Mouse (Mus musculus): ENCODE data around the gene Sec14l5.

Sec14l5 gene

DNA sequence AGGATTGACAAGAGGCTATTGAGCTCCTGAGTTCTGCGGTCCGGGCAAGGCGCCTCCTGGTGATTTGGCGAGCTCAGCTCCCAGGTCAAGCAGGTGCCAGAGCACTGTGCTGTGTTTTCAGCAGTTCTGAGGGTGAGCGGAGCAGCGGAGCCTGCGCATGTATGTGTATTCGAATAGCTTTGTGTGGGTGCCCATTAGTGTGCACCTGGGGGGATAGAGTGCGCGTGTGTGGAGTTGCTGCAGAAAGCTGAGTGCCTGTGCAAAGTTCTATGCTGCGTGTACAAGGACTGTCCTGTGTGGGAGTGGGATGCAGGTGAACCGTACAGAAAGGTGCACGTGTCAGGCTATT is at the start of gene Sec14l5:
Gene Sec14l5 (plus strand): TSS at position 73 of the 349 bp plus-strand sequence.
- DNase-seq (ENCODE audit: low spot score in 2 of 2): no peak

DNA sequence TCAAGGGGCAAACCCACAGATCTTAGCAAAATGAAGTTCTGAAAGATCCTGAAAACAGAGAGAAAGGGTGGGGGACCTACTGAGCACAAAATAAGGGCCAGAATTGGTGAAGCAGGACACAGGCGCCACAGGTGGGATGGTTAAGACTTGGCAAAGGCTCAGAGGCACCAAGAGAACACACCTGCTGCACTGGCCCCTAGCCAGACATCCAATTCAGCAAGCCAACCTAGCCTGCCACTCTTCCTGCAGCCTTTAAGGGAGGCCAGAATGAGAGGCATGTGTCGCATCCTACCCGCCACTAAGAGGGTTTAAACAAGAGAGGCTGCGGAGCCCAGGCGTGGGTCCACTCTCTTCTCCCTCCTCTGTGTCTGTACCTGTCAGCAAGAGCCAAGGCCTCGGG is 45.9 kb upstream of the Sec14l5 start:
- no peak for DNase-seq (ENCODE audit: low spot score in 2 of 2)

DNA sequence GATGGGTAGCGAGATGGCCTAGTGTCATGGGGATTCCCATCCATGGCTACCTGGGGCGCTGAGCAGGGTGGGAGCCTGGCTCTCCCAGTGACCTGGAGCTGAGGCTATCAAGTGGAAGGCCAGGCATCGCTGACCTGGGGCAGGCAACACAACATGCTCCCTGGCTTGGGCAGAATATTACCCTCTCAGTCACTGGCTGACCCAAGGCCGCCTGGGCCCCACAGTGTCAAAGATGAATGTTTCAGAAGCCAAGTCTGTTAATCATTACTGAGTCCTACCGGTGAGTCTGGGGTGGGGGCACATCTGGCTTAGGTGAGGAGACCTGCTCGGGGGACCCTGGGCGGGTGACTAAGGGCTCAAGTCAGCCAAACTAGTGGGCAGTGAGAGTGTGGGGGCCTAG is 37.0 kb upstream of the Sec14l5 start:
- no peak for DNase-seq (ENCODE audit: low spot score in 2 of 2)

DNA sequence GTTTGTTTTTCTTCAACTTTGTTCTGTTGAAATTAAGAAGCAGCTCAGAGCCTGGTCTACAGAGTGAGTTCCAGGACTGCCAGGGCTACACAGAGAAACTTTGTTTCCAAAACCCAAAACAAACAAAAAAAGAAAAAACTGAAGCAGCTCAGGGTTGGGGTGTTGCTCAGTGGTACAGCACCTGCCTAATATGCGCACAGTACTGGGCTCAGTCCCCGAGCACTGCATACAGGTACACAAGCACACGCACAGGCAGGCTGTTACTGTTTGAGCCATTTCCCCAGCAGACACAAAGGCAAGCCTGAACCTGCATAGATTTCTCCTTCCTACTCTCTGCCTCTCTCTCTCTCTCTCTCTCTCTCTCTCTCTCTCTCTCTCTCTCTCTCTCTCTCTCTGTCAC is 35.9 kb upstream of the Sec14l5 start:
- no peak for DNase-seq (ENCODE audit: low spot score in 2 of 2)

DNA sequence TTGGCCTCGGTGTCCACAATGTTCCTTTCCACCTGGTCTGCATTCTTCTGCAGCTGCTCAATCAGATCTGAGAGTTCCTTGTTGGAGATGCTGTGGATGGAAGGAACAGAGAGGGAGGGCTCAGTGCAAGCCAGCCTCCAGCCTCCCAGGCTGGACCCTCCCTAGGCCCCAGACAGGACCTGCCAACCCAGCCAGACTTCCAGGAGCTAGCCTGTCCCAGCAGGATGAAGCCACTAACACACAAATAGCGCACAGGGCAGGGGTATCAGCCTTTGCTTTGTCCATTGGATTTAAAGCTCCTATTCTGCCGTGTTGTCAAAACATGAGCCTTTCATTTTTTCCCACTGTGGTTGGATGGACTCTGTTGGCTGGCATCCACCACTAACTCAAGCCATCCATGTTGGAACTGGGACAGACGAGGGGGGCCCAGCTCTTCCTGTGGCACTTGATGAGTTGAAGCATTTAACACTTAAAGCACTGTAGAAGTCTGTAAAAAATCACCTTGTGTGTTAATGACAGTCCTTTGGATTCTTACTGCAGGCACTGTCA is 33.8 kb upstream of the Sec14l5 start:
- no peak for DNase-seq (ENCODE audit: low spot score in 2 of 2)

DNA sequence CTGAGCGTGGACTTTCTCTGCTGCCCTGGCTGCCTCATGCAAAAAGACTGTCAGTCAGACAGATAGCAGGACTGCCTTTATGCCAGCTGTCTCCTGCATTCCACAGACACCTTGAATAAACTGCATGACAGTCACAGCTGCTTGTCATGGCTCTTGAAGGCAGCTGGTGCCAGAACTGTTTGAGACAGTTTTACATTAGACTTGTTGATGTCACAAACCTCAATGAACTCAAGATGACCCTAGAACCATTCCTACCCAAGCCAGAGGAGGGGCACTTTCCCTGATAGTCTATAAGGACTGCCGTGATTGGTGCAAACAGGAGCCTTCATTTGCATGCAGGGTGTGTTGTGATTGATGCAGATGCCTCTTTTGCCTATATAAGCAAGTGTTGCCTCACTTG is 33.3 kb upstream of the Sec14l5 start:
- DNase-seq (ENCODE audit: low spot score in 2 of 2): no peak

DNA sequence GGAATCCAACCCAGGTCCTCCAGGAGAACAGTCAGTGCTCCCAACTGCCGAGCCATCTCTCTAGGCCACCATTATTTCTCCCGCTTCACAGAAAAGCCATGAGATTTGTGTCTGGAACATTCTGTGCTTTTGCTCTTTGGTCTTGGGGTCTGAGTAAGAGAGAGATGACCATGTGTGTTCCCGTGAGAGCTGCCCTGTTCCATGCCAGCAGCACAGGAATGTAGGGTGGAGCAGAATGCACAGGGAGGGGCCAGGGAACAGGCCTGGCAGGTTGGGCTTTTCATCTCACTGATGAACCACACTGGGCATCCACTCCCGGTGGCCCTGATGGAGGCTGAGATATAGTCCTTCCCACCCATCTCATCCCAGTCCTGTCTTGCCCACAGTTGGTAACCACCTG is 27.5 kb upstream of the Sec14l5 start:
- DNase-seq (ENCODE audit: low spot score in 2 of 2): peak in 1 of 2 experiments; percentile 36

DNA sequence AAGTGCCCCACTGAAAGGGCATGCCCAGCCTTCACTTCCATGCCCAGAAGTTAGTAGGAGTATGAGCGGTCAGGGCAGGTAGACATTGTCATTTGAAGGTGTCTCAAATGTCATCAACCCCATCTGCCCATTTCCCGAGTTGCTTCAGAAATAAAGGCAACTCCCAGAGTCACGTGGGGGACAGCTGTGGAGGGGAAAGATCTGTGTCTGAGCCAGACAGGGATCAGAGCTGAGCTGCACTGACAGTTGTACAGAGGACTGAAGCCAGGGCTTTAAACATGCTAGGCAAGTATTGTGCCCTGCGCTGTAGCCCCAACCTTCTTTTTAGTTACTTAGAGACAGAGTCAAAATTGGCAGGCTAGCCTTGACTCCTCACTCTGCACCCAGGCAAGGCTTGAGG is 27.1 kb upstream of the Sec14l5 start:
- no peak for DNase-seq (ENCODE audit: low spot score in 2 of 2)

DNA sequence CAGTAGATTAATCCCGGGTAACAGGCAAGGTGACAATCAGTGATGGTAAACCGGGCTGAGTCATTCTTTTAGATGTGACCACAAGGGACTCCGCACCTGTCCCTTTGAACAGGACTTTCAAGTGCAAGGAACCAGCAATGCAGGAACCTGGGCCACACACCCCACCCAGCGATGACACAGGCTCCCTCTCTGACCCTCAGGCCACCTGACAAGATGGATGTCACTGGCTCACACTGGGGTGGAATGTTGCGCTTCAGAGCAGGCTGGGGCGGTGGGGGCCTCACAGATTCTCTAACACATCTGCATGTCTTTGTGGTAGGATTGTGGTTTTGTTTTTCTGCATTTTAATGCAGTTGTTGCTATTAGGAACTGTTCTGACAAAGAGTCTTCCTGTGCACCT is 23.4 kb upstream of the Sec14l5 start:
- no peak for DNase-seq (ENCODE audit: low spot score in 2 of 2)

DNA sequence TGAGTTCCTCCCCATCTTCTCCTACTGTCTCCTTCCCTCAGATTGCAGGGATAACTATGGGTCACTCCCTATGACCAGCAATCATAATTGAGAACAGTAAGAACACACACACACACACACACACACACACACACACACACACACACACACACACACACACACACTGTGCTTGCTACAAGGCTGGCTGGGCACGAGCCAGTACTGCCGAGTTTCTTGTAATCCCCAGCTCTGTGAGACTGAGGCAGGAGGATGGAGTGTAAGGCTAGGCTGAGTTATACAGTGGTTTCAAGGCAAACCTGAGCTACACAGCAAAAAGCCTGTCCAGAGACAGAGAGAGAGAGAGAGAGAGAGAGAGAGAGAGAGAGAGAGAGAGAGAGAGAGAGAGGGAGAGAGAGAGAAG is 16.7 kb upstream of the Sec14l5 start:
- DNase-seq (ENCODE audit: low spot score in 2 of 2): no peak

DNA sequence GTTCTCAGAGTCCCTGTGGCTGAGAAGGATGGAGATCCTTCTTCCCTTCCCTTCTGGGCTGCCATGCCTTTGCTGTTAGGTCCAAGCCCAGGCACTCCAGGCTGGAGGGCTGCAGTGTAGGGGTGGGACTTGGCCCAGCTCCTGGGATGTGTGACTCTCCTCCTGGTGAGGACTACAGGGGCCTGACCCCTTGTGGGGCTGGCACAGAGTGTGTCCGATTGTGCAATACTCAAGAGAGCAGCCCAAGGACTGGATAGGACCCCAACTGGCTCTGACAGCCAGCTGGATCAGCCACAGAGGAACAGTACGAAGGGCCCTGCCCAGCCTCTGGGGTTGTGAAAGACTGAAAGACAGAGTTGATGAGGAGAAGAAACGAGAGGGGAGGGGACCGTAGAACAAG is 16.1 kb upstream of the Sec14l5 start:
- DNase-seq (ENCODE audit: low spot score in 2 of 2): peak; percentile 73 to 88

DNA sequence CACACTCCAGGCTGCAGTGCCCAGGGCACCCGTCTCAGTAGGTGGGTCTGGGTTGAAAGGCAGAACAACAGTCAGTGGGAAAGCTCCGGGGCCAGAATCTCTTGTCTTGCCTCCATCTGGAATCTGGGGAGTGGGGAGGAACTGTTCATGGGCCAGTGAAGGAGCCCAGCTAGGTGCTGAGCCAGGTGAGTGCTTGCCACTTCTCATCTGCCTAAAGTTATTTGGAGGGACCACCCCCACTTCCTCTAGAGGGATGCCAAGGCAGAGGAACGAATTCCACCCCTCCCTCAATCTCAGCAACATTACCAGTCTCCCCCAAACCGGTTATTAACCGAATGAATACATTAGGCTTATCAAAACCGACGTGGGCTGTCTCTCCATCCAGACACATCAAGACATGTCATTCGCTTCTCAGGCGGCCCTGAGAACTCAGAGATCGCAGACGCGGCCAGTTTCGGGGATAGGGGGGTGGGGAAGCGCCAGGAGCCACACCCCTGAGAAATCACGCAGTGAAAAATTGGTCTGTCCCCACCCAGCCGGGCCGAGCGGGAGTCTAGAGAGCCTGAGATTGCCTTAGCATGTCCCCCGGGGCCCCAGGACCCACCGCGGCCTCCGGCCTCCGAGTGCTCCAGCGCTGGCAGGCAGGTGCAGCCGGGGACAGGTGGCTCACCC is 15.5 kb upstream of the Sec14l5 start:
- no peak for DNase-seq (ENCODE audit: low spot score in 2 of 2)

DNA sequence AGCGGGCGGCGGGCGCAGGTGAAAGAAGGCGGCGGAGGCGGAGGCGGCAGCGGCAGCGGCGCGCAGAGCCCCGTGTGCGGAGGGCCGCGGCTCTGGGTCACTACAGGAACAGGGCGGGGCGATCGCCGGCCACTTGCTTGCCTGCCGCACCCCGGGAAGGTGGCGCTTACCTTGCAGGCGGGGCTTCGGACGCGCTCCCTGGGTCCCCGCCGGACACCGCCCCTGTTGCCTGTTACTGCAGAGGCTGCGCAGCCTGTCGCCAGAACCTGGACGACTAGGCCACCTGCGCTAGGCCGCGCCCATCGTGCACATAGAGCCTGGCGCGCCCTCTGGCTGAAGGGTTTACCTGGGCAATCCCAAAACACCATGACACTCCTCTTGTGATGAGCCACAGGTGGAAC is 14.5 kb upstream of the Sec14l5 start, which contains the start of gene Ppl:
Gene Ppl (minus strand): TSS at position 21 of the 401 bp plus-strand sequence.
- DNase-seq (ENCODE audit: low spot score in 2 of 2): peak; percentile 83 to 90

DNA sequence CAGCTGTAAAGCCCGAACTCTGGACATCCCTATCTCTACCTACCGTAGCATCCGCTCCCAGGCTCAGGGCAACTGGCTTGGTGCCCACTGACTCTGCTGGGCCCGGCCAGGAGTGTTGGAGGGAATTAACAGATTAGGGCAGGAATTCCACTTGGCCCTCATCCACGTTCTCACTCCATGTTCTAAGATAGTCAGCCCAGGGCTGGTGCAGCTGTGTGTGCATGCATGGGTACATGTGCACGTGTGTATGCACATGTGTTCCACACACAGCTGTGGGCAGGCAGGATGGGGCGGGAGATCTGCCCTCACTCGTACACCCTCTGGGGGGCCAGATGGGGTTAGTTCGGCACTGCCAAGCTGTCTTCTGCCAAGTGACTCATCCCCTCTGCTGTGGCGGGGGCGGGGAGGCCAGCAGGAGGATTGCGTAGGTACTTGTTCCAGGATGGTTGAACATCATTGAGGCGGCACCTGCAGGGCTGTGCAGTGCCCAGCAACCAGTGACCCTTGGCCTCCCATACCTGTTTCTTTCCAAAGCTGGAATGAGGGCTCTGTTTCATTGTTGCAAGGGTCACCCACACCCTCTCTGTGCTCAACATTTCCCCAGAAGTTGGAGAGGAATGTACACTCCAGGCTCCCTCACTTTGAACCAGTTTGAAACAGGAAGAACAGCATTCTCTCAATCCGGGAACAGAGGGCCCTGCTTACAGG is 12.1 kb upstream of the Sec14l5 start:
- peak; percentile 77 to 83 for DNase-seq (ENCODE audit: low spot score in 2 of 2)

DNA sequence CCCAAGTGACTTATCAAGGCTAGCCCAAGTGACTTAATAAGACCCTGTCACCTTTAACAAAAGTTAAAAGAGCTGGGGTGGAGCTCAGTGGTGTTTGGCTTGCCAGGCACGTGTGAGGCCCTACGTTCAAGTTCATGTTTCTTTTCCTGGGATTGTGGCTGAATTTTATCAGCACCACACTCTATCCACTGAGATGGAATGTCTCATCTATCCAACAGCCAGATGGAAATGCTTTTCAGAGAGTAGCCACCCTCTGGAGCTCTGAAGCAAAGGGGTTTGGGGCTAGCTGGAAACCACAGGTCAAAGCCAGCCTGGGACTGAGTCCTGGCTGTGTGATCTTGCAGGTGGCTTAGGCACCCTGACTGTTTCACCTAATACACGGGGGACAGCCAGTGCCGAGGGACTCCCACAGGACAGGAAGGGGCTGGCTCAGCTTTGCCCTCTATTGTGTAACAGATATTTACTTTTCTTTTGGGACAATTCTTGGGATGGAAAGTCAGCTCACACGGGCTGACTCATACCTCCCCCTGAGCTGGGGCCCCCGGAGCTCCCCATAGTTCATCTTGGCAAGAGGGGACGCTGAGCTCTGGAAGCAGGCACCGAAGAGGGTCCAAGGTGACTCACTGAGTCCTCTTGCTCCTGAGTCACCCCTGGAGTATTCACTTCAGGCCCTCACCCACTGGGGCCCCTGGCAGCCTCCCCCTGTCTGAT is 11.2 kb upstream of the Sec14l5 start:
- DNase-seq (ENCODE audit: low spot score in 2 of 2): peak; percentile 60

DNA sequence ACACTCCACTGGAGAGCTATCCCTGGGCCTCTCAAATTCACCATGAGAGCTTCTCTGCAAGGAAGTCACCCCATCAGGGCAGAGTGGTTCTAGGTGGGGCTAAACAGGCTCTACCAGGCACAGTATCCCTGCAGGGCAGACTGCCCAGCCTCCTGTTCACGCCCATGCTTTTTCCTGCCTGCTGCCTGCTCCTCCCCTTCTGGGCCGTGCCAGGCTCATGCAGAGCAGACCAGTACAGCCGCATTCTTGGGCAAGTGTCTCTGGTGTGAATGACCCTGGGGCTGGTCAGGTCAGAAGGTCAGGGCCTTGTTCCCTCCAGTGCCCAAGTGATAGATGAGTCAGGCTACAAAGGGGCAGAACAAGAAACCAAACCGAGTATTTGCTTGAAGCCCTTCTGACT is 10.4 kb upstream of the Sec14l5 start:
- DNase-seq (ENCODE audit: low spot score in 2 of 2): peak; percentile 82 to 87

DNA sequence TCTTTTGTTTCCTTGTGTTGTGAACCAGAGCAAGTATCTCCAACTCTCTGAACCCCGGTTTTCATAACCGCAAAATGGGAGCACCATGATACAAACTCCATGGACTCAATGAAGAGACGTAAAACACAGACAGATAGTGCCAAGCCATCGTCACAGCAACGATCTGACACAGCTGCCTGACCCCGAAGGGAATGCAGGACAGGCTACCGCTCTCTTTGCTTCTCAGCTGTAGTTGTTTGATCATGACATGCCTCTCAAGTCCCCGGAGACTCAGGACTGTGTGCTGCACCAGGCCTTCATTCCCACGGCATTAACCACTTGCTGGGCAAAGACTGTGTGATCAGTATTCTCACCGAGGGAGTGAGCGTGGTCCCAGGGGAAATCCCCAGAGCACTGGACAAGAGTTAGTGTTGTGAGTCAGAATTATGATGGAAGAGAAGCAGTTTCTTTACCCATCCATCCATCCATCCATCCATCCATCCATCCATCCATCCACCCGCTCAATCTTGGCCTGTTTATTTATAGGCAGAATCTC is 9.8 kb upstream of the Sec14l5 start:
- no peak for DNase-seq (ENCODE audit: low spot score in 2 of 2)

DNA sequence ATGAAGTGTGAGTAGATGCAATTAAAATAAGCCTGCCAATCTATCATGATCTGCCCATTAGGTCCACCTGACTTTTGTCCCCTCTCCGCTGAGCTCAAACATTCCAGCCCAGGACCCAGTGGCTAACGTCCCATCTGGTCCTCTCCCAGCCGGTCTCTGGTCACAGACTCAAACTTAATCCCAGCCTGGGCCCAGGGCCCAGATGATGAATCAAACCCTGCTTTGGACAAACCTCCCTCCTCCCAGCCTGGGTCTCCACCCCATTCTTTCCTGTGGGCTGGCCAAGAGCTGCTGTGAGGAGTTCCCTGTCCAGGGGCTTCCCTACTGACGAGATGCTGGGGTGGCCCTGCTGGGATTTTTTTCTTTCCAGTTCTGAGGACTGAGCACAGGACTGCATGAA is 7.2 kb upstream of the Sec14l5 start:
- DNase-seq (ENCODE audit: low spot score in 2 of 2): peak; percentile 60 to 69

DNA sequence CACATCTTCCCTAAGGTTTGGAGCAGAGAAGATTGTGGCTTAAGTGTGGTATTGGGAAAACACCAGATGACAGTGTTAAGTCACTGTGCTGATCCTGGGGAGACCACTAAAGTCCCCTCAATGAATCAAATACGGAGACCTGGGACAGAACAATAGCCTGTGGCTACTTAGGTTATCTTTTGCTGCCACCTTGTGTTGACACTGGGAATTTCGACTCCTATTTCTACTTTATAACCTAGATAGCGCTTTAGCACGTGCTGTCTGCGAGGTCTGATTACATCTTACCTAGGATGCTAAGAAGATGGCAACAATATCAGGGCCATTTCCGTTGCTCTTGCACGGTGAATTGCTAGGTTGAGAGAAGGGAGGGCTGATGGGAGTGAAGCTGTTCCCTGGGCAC is 1.3 kb upstream of the Sec14l5 start:
- peak; percentile 65 to 70 for DNase-seq (ENCODE audit: low spot score in 2 of 2)

DNA sequence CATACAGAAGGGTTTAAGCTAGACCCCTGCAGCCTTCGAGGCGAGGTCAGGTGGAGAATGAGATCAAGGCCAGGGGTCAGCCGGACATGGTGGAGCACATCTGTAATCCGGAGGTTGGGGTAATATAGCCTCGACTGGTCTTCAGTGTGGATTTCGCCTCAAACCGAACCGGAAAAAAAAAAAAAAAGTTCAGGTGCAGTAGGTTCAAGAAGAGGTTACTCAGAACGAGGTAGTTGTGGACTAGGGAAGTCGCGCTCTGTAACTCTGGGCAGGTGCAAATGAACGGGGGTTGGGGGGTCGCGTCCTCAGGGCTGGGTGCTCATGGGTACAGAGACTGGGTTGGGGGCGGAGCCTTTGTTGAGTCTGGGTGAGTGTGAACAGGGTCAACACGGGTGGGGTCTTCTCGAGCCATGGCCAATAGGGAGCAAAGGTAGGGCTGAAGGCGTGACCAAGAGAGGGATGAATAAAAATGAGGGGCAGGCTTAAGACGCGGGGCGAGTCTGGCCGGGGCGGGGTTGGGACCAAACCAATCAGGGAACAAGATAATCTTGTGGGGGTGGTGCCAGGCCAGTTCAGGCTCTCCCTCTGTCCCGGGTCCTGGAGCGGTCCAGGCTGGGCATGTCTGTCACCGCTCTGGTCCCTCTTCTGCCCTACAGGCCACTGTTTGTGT is 407 bp upstream of the Sec14l5 start:
- DNase-seq (ENCODE audit: low spot score in 2 of 2): peak; percentile 61 to 79

DNA sequence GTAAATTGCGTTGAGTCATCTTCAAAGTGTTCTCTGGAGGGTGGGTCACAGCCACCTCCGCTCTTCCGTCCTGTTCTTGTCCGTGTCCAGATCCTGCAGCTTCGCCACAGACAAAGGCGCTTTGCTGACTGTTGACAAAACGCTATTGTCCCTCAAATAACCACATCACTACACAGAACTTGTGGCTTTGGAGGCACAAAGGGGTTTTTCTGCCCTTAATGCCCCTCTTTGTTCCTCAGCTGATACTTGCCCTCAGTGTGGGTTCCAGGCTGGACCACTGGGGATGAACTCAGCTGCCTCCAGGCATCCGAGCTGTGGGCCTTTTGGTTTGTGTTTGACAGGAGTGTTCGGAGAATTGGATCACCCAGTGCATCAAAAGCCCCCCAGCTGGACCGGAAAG is 3.6 kb downstream of the Sec14l5 start:
- DNase-seq (ENCODE audit: low spot score in 2 of 2): no peak

All from urinary bladder, postnatal 36 days (tissue).